ENCODE assay signal across 24 mouse cellular contexts in genomic region chr1:140588302-140588701, GRCm38 (mm10).
A peak's percentile ranks its signal among the peaks of the same experiment; 100 is the strongest.
DNase-seq lines count a peak whose midpoint lies in the region; ATAC-seq lines count a peak whose summit lies in the region.
"Had no signal": no experiment of that assay in that cellular context is flagged by ENCODE, and none has a peak within 500 bp of the region (broad histone marks: within the 10 kb centered on the region; RNA-seq: fewer than 3 reads in every experiment).

No protein-coding gene starts in this region.

- WGBS in embryonic facial prominence, embryonic 11.5 days: 71% methylated on average over 3 of the region's 3 CpGs
- WGBS in embryonic facial prominence, embryonic 10.5 days: 76% methylated on average over 3 of the region's 3 CpGs
- whole genome bisulfite sequencing in hindbrain, embryonic 11.5 days: 75% methylated on average over 3 of the region's 3 CpGs
- 79% methylated on average over 3 of the region's 3 CpGs for WGBS in hindbrain, embryonic 12.5 days
- WGBS in midbrain, embryonic 13.5 days: 81% methylated on average over 3 of the region's 3 CpGs
- WGBS in midbrain, embryonic 14.5 days: 73% methylated on average over 3 of the region's 3 CpGs

- 0 out of 2 replicates have a peak, but pooled peaks have one; percentile 48 for ATAC-seq in embryonic facial prominence, embryonic 11.5 days (replicated peaks; ENCODE audit: insufficient number of reproducible peaks, low FRiP score, low TSS enrichment, low read depth)
- ATAC-seq in hindbrain, embryonic 11.5 days (ENCODE audit: low FRiP score): 0 out of 2 replicates have a peak, but pooled peaks have one; percentile 18
- ATAC-seq in hindbrain, embryonic 12.5 days (ENCODE audit: low FRiP score): no peak
- 0 out of 2 replicates have a peak, but pooled peaks have one; percentile 50 for ATAC-seq in midbrain, embryonic 13.5 days
- ATAC-seq in midbrain, embryonic 14.5 days (ENCODE audit: low FRiP score, low TSS enrichment): no peak
- ATAC-seq: activated CD4-positive, CD25-positive, alpha-beta regulatory T cell, adult 4 months; CD4-positive, CD25-positive, alpha-beta regulatory T cell, adult 4 months; forebrain, embryonic 13.5 days; forebrain, embryonic 15.5 days; forebrain, postnatal 0 days; Patski had no signal

- no peak for DNase-seq in embryonic facial prominence, embryonic 11.5 days (ENCODE audit: low spot score)
- no peak for DNase-seq in embryonic facial prominence, embryonic 10.5 days (ENCODE audit: low spot score)
- no peak for DNase-seq in hindbrain, embryonic 11.5 days (ENCODE audit: low spot score)
- DNase-seq in midbrain, embryonic 14.5 days: no peak
- DNase-seq: adrenal gland, adult 8-10 months; adrenal gland, postnatal 14 days; adrenal gland, postnatal 36 days; B cell, adult 2 months; cerebellum, adult 11-12 months; cerebellum, adult 2 months; cerebellum, adult 9-10 months; cerebellum, postnatal 10 days; cerebellum, postnatal 25 days; forebrain, postnatal 0 days had no signal

- H3K4me3 ChIP-seq in embryonic facial prominence, embryonic 11.5 days (ENCODE audit: low read depth, low read length): no peak overlapping the region
- H3K4me3 ChIP-seq in embryonic facial prominence, embryonic 10.5 days: no peak overlapping the region
- H3K4me3 ChIP-seq in hindbrain, embryonic 11.5 days (ENCODE audit: low read depth, low read length): no peak overlapping the region
- H3K4me3 ChIP-seq in hindbrain, embryonic 12.5 days: no peak overlapping the region
- H3K4me3 ChIP-seq in midbrain, embryonic 13.5 days (replicated peaks): no peak overlapping the region
- no peak overlapping the region for H3K4me3 ChIP-seq in midbrain, embryonic 14.5 days (replicated peaks; ENCODE audit: low read depth, low read length)
- H3K4me3 ChIP-seq: embryonic facial prominence, embryonic 12.5 days; forebrain, embryonic 13.5 days; forebrain, embryonic 15.5 days had no signal

- H3K4me2 ChIP-seq in embryonic facial prominence, embryonic 11.5 days (ENCODE audit: low read depth, low read length): no peak overlapping the region
- H3K4me2 ChIP-seq in hindbrain, embryonic 11.5 days (replicated peaks; ENCODE audit: low read depth, low read length): no peak overlapping the region
- H3K4me2 ChIP-seq in hindbrain, embryonic 12.5 days (replicated peaks): no peak overlapping the region
- H3K4me2 ChIP-seq in midbrain, embryonic 13.5 days (replicated peaks): no peak overlapping the region
- H3K4me2 ChIP-seq in midbrain, embryonic 14.5 days (ENCODE audit: low read length): no peak overlapping the region
- H3K4me2 ChIP-seq: embryonic facial prominence, embryonic 12.5 days; forebrain, embryonic 13.5 days; forebrain, embryonic 15.5 days had no signal

- H3K9ac ChIP-seq in embryonic facial prominence, embryonic 11.5 days (replicated peaks; ENCODE audit: low read length): no peak overlapping the region
- no peak overlapping the region for H3K9ac ChIP-seq in hindbrain, embryonic 11.5 days (ENCODE audit: low read depth, low read length)
- H3K9ac ChIP-seq in hindbrain, embryonic 12.5 days: no peak overlapping the region
- no peak overlapping the region for H3K9ac ChIP-seq in midbrain, embryonic 13.5 days (replicated peaks)
- no peak overlapping the region for H3K9ac ChIP-seq in midbrain, embryonic 14.5 days (replicated peaks; ENCODE audit: low read length)
- H3K9ac ChIP-seq: embryonic facial prominence, embryonic 12.5 days; forebrain, embryonic 13.5 days; forebrain, embryonic 15.5 days; forebrain, postnatal 0 days had no signal

- H3K36me3 ChIP-seq in embryonic facial prominence, embryonic 11.5 days (replicated peaks; ENCODE audit: control insufficient read depth, insufficient read depth, low read depth, low read length): no peaks in the 10 kb centered on the region
- no peaks in the 10 kb centered on the region for H3K36me3 ChIP-seq in embryonic facial prominence, embryonic 10.5 days (replicated peaks)
- H3K36me3 ChIP-seq in hindbrain, embryonic 11.5 days (ENCODE audit: control insufficient read depth, insufficient read depth, low read length): no peaks in the 10 kb centered on the region
- H3K36me3 ChIP-seq in hindbrain, embryonic 12.5 days: no peaks in the 10 kb centered on the region
- H3K36me3 ChIP-seq in midbrain, embryonic 13.5 days: no peaks in the 10 kb centered on the region
- no peaks in the 10 kb centered on the region for H3K36me3 ChIP-seq in midbrain, embryonic 14.5 days (ENCODE audit: control insufficient read depth, insufficient read depth, low read length)
- H3K36me3 ChIP-seq: embryonic facial prominence, embryonic 12.5 days; forebrain, embryonic 15.5 days; G1E had no signal

- no peaks in the 10 kb centered on the region for H3K4me1 ChIP-seq in embryonic facial prominence, embryonic 11.5 days (ENCODE audit: control insufficient read depth, insufficient read depth, low read length)
- no peaks in the 10 kb centered on the region for H3K4me1 ChIP-seq in embryonic facial prominence, embryonic 10.5 days
- H3K4me1 ChIP-seq in hindbrain, embryonic 11.5 days (replicated peaks; ENCODE audit: control insufficient read depth, insufficient read depth, low read length): no peaks in the 10 kb centered on the region
- no peaks in the 10 kb centered on the region for H3K4me1 ChIP-seq in hindbrain, embryonic 12.5 days
- no peaks in the 10 kb centered on the region for H3K4me1 ChIP-seq in midbrain, embryonic 13.5 days (replicated peaks)
- no peaks in the 10 kb centered on the region for H3K4me1 ChIP-seq in midbrain, embryonic 14.5 days (ENCODE audit: control insufficient read depth, insufficient read depth, low read length)
- H3K4me1 ChIP-seq: embryonic facial prominence, embryonic 12.5 days; forebrain, embryonic 13.5 days; forebrain, embryonic 15.5 days had no signal

- H3K27ac ChIP-seq in embryonic facial prominence, embryonic 11.5 days (replicated peaks; ENCODE audit: low read depth, low read length): no peak overlapping the region
- H3K27ac ChIP-seq in embryonic facial prominence, embryonic 10.5 days (replicated peaks): no peak overlapping the region
- no peak overlapping the region for H3K27ac ChIP-seq in hindbrain, embryonic 11.5 days (ENCODE audit: low read depth, low read length)
- H3K27ac ChIP-seq in hindbrain, embryonic 12.5 days: no peak overlapping the region
- no peak overlapping the region for H3K27ac ChIP-seq in midbrain, embryonic 13.5 days
- no peak overlapping the region for H3K27ac ChIP-seq in midbrain, embryonic 14.5 days (replicated peaks; ENCODE audit: low read depth, low read length)
- H3K27ac ChIP-seq: embryonic facial prominence, embryonic 12.5 days; forebrain, embryonic 13.5 days; forebrain, embryonic 15.5 days had no signal

- no peaks in the 10 kb centered on the region for H3K27me3 ChIP-seq in embryonic facial prominence, embryonic 11.5 days (ENCODE audit: control insufficient read depth, insufficient read depth, low read length)
- no peaks in the 10 kb centered on the region for H3K27me3 ChIP-seq in embryonic facial prominence, embryonic 10.5 days (replicated peaks; ENCODE audit: low read depth, poor library complexity, severe bottlenecking)
- no peaks in the 10 kb centered on the region for H3K27me3 ChIP-seq in hindbrain, embryonic 11.5 days (ENCODE audit: control insufficient read depth, insufficient read depth, low read length)
- no peaks in the 10 kb centered on the region for H3K27me3 ChIP-seq in hindbrain, embryonic 12.5 days
- no peaks in the 10 kb centered on the region for H3K27me3 ChIP-seq in midbrain, embryonic 13.5 days
- no peaks in the 10 kb centered on the region for H3K27me3 ChIP-seq in midbrain, embryonic 14.5 days (ENCODE audit: control insufficient read depth, insufficient read depth, low read length)
- H3K27me3 ChIP-seq: CH12.LX; embryonic facial prominence, embryonic 12.5 days; forebrain, embryonic 13.5 days; forebrain, embryonic 15.5 days; Patski had no signal

- H3K9me3 ChIP-seq in embryonic facial prominence, embryonic 11.5 days (replicated peaks; ENCODE audit: control insufficient read depth, low read length): no peaks in the 10 kb centered on the region
- no peaks in the 10 kb centered on the region for H3K9me3 ChIP-seq in embryonic facial prominence, embryonic 10.5 days
- no peaks in the 10 kb centered on the region for H3K9me3 ChIP-seq in hindbrain, embryonic 11.5 days (ENCODE audit: control insufficient read depth, low read length)
- no peaks in the 10 kb centered on the region for H3K9me3 ChIP-seq in hindbrain, embryonic 12.5 days (replicated peaks)
- no peaks in the 10 kb centered on the region for H3K9me3 ChIP-seq in midbrain, embryonic 13.5 days
- H3K9me3 ChIP-seq in midbrain, embryonic 14.5 days (ENCODE audit: control insufficient read depth, low read length): no peaks in the 10 kb centered on the region
- H3K9me3 ChIP-seq: embryonic facial prominence, embryonic 12.5 days; forebrain, embryonic 13.5 days; forebrain, embryonic 15.5 days had no signal

Comparison
In these comparisons a context has a peak if more than half of its experiments do, and no peak if none do; other contexts are left out.
1. ATAC-seq: peak in embryonic facial prominence, embryonic 11.5 days (single experiment), hindbrain, embryonic 11.5 days (single experiment) and midbrain, embryonic 13.5 days (single experiment); none in hindbrain, embryonic 12.5 days (single experiment) and midbrain, embryonic 14.5 days (single experiment).